Mouse (Mus musculus) CH12.LX (cell line): ENCODE results near the gene Zfp956. TPM values are rescaled to one million over a fixed set of nuclear protein-coding genes. Genes with fewer than 3 reads are reported as not detected.

Experiments
- DNase-seq: peaks from one replicate; pipeline ENCODE4 v3.0.0-alpha.2; 2013; ENCODE audit errors: extremely low read depth
- H3K27ac ChIP-seq: 2 replicates; pipeline ENCODE4 v1.5.1; 2012; ENCODE audit warnings: low read depth, mild to moderate bottlenecking, control low read depth, moderate library complexity; ENCODE audit not compliant: insufficient read depth
- H3K27me3 ChIP-seq: replicated peaks from 2 replicates; pipeline ENCODE3; 2012; ENCODE audit warnings: inconsistent platforms
- H3K36me3 ChIP-seq, 2 experiments: replicated peaks in 1 of 2; 2 replicates each; pipeline versions ENCODE3 to v1.6.1; 2012; ENCODE audit warnings: inconsistent platforms in 1 of 2, low read length in 1 of 2, mild to moderate bottlenecking in 1 of 2, mixed read lengths in 1 of 2, moderate library complexity in 1 of 2; ENCODE audit not compliant: control insufficient read depth in 1 of 2, insufficient read depth in 1 of 2
- H3K4me1 ChIP-seq, 2 experiments: 2 replicates each; pipeline ENCODE4 v1.6.1; 2012; ENCODE audit warnings: inconsistent platforms in 1 of 2, moderate library complexity in 1 of 2; ENCODE audit not compliant: insufficient read depth in 2 of 2, control insufficient read depth in 1 of 2
- H3K4me2 ChIP-seq: 2 replicates; pipeline ENCODE4 v1.6.1; 2012; ENCODE audit warnings: low read depth, mild to moderate bottlenecking, control low read depth; ENCODE audit not compliant: poor library complexity, insufficient read depth, severe bottlenecking
- H3K4me3 ChIP-seq, 3 experiments: fragments of 150-350 bp in 1 of 3; sonication (generic) in 1 of 3; replicated peaks in 1 of 3; 2 replicates each; pipeline versions ENCODE3 to v1.5.1; 2011 to 2012; ENCODE audit warnings: low read depth in 2 of 3, low read length in 2 of 3, mild to moderate bottlenecking in 2 of 3, moderate library complexity in 2 of 3, control low read depth in 1 of 3, improper control_type of control experiment in 1 of 3, inconsistent platforms in 1 of 3, mixed read lengths in 1 of 3; ENCODE audit not compliant: poor library complexity in 1 of 3
- H3K79me2 ChIP-seq: replicated peaks from 2 replicates; pipeline ENCODE4 v1.6.1; 2012; ENCODE audit warnings: mild to moderate bottlenecking, moderate library complexity; ENCODE audit not compliant: control insufficient read depth, poor library complexity, insufficient read depth, severe bottlenecking; ENCODE audit errors: extremely low read depth
- H3K9ac ChIP-seq: 2 replicates; pipeline ENCODE4 v1.6.1; 2012; ENCODE audit warnings: low read depth, mild to moderate bottlenecking, control low read depth, moderate library complexity; ENCODE audit not compliant: insufficient read depth
- H3K9me3 ChIP-seq: replicated peaks from 2 replicates; pipeline ENCODE3; 2012; ENCODE audit warnings: low read length, inconsistent platforms, mixed read lengths
- CHD1 ChIP-seq: IDR thresholded peaks from 2 replicates; pipeline ENCODE4 v1.6.1; 2012; ENCODE audit warnings: low read depth, low read length, improper control_type of control experiment, inconsistent platforms
- CHD2 ChIP-seq: IDR thresholded peaks from 2 replicates; pipeline ENCODE4 v1.6.1; 2011; ENCODE audit warnings: low read length, improper control_type of control experiment
- E2F4 ChIP-seq: IDR thresholded peaks from 2 replicates; pipeline ENCODE4 v1.6.1; 2011; ENCODE audit warnings: low read depth, low read length, improper control_type of control experiment; ENCODE audit not compliant: insufficient replicate concordance
- ELF1 ChIP-seq: IDR thresholded peaks from 2 replicates; pipeline ENCODE4 v1.6.1; 2014; ENCODE audit warnings: low read depth, mild to moderate bottlenecking, inconsistent platforms, low read length, improper control_type of control experiment
- ETS1 ChIP-seq: conservative IDR thresholded peaks from 2 replicates; pipeline ENCODE4 v1.6.1; 2012; ENCODE audit warnings: low read depth, mild to moderate bottlenecking, inconsistent platforms, low read length, improper control_type of control experiment, moderate library complexity
- HCFC1 ChIP-seq: IDR thresholded peaks from 2 replicates; pipeline ENCODE4 v1.6.1; 2012; ENCODE audit warnings: low read depth, mild to moderate bottlenecking, inconsistent platforms, low read length, improper control_type of control experiment
- IRF4 ChIP-seq: IDR thresholded peaks from 2 replicates; pipeline ENCODE4 v1.6.1; 2014; ENCODE audit warnings: low read depth, mild to moderate bottlenecking, inconsistent platforms, low read length, improper control_type of control experiment
- JUN ChIP-seq: IDR thresholded peaks from 2 replicates; pipeline ENCODE4 v1.6.1; 2011; ENCODE audit warnings: low read depth, mild to moderate bottlenecking, low read length, improper control_type of control experiment, moderate library complexity; ENCODE audit not compliant: insufficient read depth
- JUND ChIP-seq: conservative IDR thresholded peaks from 2 replicates; pipeline ENCODE4 v1.6.1; 2011; ENCODE audit warnings: low read depth, low read length, improper control_type of control experiment
- KAT2A ChIP-seq: IDR thresholded peaks from 2 replicates; pipeline ENCODE4 v1.6.1; 2012; ENCODE audit warnings: low read length, improper control_type of control experiment, inconsistent platforms; ENCODE audit not compliant: insufficient replicate concordance
- MAFK ChIP-seq: IDR thresholded peaks from 2 replicates; pipeline ENCODE4 v1.6.1; 2011; ENCODE audit warnings: low read length, improper control_type of control experiment; ENCODE audit not compliant: insufficient replicate concordance
- MAX ChIP-seq: IDR thresholded peaks from 2 replicates; pipeline ENCODE4 v1.6.1; 2011; ENCODE audit warnings: low read length, improper control_type of control experiment
- MAZ ChIP-seq: IDR thresholded peaks from 2 replicates; pipeline ENCODE4 v1.6.1; 2012; ENCODE audit warnings: low read depth, mild to moderate bottlenecking, inconsistent platforms, low read length, improper control_type of control experiment, moderate library complexity
- MEF2A ChIP-seq: IDR thresholded peaks from 2 replicates; pipeline ENCODE4 v1.6.1; 2014; ENCODE audit warnings: low read depth, mild to moderate bottlenecking, inconsistent platforms, low read length, improper control_type of control experiment, borderline replicate concordance
- MXI1 ChIP-seq: IDR thresholded peaks from 2 replicates; pipeline ENCODE4 v1.6.1; 2011; ENCODE audit warnings: mild to moderate bottlenecking, low read depth, low read length, improper control_type of control experiment
- MYC ChIP-seq: IDR thresholded peaks from 2 replicates; pipeline ENCODE4 v1.6.1; 2011; ENCODE audit warnings: low read depth, mild to moderate bottlenecking, improper control_type of control experiment, low read length
- NELFE ChIP-seq: IDR thresholded peaks from 2 replicates; pipeline ENCODE4 v1.6.1; 2011; ENCODE audit warnings: low read depth, low read length, improper control_type of control experiment
- NRF1 ChIP-seq: IDR thresholded peaks from 2 replicates; pipeline ENCODE4 v1.6.1; 2014; ENCODE audit warnings: low read depth, mild to moderate bottlenecking, inconsistent platforms, low read length, improper control_type of control experiment, moderate library complexity
- PAX5 ChIP-seq: IDR thresholded peaks from 2 replicates; pipeline ENCODE4 v1.6.1; 2012; ENCODE audit warnings: low read length, inconsistent platforms, mixed read lengths
- POLR2AphosphoS2 ChIP-seq: IDR thresholded peaks from 2 replicates; pipeline ENCODE4 v1.6.1; 2011; ENCODE audit warnings: low read depth, low read length, improper control_type of control experiment
- RCOR1 ChIP-seq: conservative IDR thresholded peaks from 2 replicates; pipeline ENCODE4 v1.6.1; 2012; ENCODE audit warnings: low read depth, mild to moderate bottlenecking, inconsistent platforms, low read length, improper control_type of control experiment
- SIN3A ChIP-seq: IDR thresholded peaks from 2 replicates; pipeline ENCODE4 v1.6.1; 2012; ENCODE audit warnings: low read length, improper control_type of control experiment, inconsistent platforms
- SMC3 ChIP-seq: IDR thresholded peaks from 2 replicates; pipeline ENCODE4 v1.6.1; 2011; ENCODE audit warnings: low read depth, low read length, improper control_type of control experiment
- TBP ChIP-seq: conservative IDR thresholded peaks from 2 replicates; pipeline ENCODE4 v1.6.1; 2011; ENCODE audit warnings: low read depth, low read length, improper control_type of control experiment
- TCF12 ChIP-seq: IDR thresholded peaks from 2 replicates; pipeline ENCODE4 v1.6.1; 2014; ENCODE audit warnings: low read depth, mild to moderate bottlenecking, inconsistent platforms, low read length, improper control_type of control experiment
- UBTF ChIP-seq: IDR thresholded peaks from 2 replicates; pipeline ENCODE4 v1.6.1; 2012; ENCODE audit warnings: low read depth, mild to moderate bottlenecking, inconsistent platforms, low read length, improper control_type of control experiment, moderate library complexity
- USF1 ChIP-seq: IDR thresholded peaks from 2 replicates; pipeline ENCODE4 v1.6.1; 2014; ENCODE audit warnings: low read depth, mild to moderate bottlenecking, inconsistent platforms, low read length, improper control_type of control experiment
- ZC3H11A ChIP-seq: IDR thresholded peaks from 2 replicates; pipeline ENCODE4 v1.6.1; 2012; ENCODE audit warnings: low read depth, mild to moderate bottlenecking, inconsistent platforms, low read length, improper control_type of control experiment
- ZKSCAN1 ChIP-seq: IDR thresholded peaks from 2 replicates; pipeline ENCODE4 v1.6.1; 2012; ENCODE audit warnings: low read depth, inconsistent platforms, low read length, improper control_type of control experiment, borderline replicate concordance
- dilution Hi-C: fragments of 300-500 bp; cut with MboI; formaldehyde crosslinking; loops from 2 replicates; pipeline ENCODE4 v1.14.3; 2020; ENCODE audit warnings: low sequenced_read_pairs; ENCODE audit not compliant: extremely low pct_unique_long_range_greater_than_20kb, extremely low pct_ligation_motif_present
- in situ Hi-C: fragments of 300-500 bp; cut with MboI; formaldehyde crosslinking; loops from 3 replicates; pipeline ENCODE4 v1.14.3; 2019; ENCODE audit warnings: low sequenced_read_pairs, low pct_ligation_motif_present, low pct_unique_long_range_greater_than_20kb, mixed read lengths
- polyA plus RNA-seq: library from polyadenylated mRNA; unstranded; fragments of >175 nt; gene quantifications from 2 replicates; pipeline ENCODE4 v1.2.1, GENCODE M21; 2012; ENCODE audit warnings: low read depth; ENCODE audit not compliant: insufficient read length
- total RNA-seq, 2 experiments: library from RNA; depleted of rRNA; stranded (reverse); fragments of 300-350 nt in 1 of 2; fragments of >200 nt in 1 of 2; gene quantifications; 2 replicates each; pipeline ENCODE4 v1.2.3; 2012 to 2014

Zfp956 gene
- total and polyA plus RNA-seq, 3 experiments: 7.9 to 10.5 (median 9.0) TPM

GRCm38 (mm10) chr6:47957816-47958215 is 4.6 kb downstream of the Zfp956 start:
- dilution Hi-C loops: no loop called here
- DNase-seq: no peak

GRCm38 (mm10) chr6:47960685-47961421 is 7.7 kb downstream of the Zfp956 start:
- dilution Hi-C loops: no loop called here
- peaks cover 54 to 88% of the 10 kb centered on the region in 2 experiments for H3K36me3 ChIP-seq
- TF ChIP-seq MAFK (no peak), JUND (no peak), NELFE (no peak), UBTF (no peak), ZKSCAN1 (no peak), RCOR1 (no peak), IRF4 (peak; percentile 54; the same call in 1 of the 2 replicates), POLR2AphosphoS2 (no peak), ZC3H11A (no peak), JUN (no peak), NRF1 (no peak), SMC3 (no peak), CHD1 (no peak), MAZ (no peak), ELF1 (no peak), E2F4 (no peak), CHD2 (no peak), MXI1 (no peak), TBP (no peak), MEF2A (no peak), PAX5 (no peak), ETS1 (no peak), KAT2A (no peak), HCFC1 (no peak)

More at GRCm38 (mm10) chr6:47957816-47958215, 4.6 kb downstream of the Zfp956 start:
- H3K9ac ChIP-seq: no peak overlapping the region
- no peaks in the 10 kb centered on the region; the same call in 1 of the 2 replicates for H3K79me2 ChIP-seq
- H3K36me3 ChIP-seq: peaks cover 32 to 62% of the 10 kb centered on the region in 2 experiments
- in situ Hi-C loops: no loop called here
- H3K4me2 ChIP-seq: no peak overlapping the region
- no peaks in the 10 kb centered on the region for H3K27me3 ChIP-seq
- H3K27ac ChIP-seq: no peak overlapping the region
- no peaks in the 10 kb centered on the region for H3K9me3 ChIP-seq
- no peak overlapping the region for H3K4me3 ChIP-seq
- no peak for TF ChIP-seq UBTF
- no peak for TF ChIP-seq MAFK
- TF ChIP-seq ELF1: no peak
- TF ChIP-seq JUN: no peak
- no peak for TF ChIP-seq TBP
- TF ChIP-seq HCFC1: no peak
- TF ChIP-seq E2F4: no peak
- TF ChIP-seq PAX5: no peak
- TF ChIP-seq MYC: no peak
- no peak for TF ChIP-seq MXI1
- TF ChIP-seq NELFE: no peak
- no peak for TF ChIP-seq MAX
- no peak for TF ChIP-seq TCF12
- no peak for TF ChIP-seq JUND
- no peak for TF ChIP-seq USF1
- no peak for TF ChIP-seq SIN3A
- TF ChIP-seq MEF2A: no peak
- no peak for TF ChIP-seq ZKSCAN1
- TF ChIP-seq MAZ: no peak
- TF ChIP-seq IRF4: no peak
- H3K4me1 ChIP-seq: peaks cover 8 to 55% of the 10 kb centered on the region in 2 experiments; a peak in 3 of 4 replicates

More at GRCm38 (mm10) chr6:47960685-47961421, 7.7 kb downstream of the Zfp956 start:
- in situ Hi-C loops: no loop called here
- peak; percentile 60 for DNase-seq
- Histone ChIP-seq H3K9ac (no peak overlapping the region), H3K27ac (no peak overlapping the region), H3K4me3 (no peak overlapping the region), H3K79me2 (no peaks in the 10 kb centered on the region), H3K9me3 (no peaks in the 10 kb centered on the region), H3K27me3 (no peaks in the 10 kb centered on the region), H3K4me2 (no peak overlapping the region), H3K4me1 (peaks cover 2 to 35% of the 10 kb centered on the region in 2 experiments; a peak in 3 of 4 replicates)
